Mouse (Mus musculus): ENCODE data around the gene Zfp511. TPM values are rescaled to one million over a fixed set of nuclear protein-coding genes. Genes with fewer than 3 reads are reported as not detected.

The Zfp511 gene
- polyA plus RNA-seq, 1 experiment from 2014 or later: 39.2 TPM

DNA sequence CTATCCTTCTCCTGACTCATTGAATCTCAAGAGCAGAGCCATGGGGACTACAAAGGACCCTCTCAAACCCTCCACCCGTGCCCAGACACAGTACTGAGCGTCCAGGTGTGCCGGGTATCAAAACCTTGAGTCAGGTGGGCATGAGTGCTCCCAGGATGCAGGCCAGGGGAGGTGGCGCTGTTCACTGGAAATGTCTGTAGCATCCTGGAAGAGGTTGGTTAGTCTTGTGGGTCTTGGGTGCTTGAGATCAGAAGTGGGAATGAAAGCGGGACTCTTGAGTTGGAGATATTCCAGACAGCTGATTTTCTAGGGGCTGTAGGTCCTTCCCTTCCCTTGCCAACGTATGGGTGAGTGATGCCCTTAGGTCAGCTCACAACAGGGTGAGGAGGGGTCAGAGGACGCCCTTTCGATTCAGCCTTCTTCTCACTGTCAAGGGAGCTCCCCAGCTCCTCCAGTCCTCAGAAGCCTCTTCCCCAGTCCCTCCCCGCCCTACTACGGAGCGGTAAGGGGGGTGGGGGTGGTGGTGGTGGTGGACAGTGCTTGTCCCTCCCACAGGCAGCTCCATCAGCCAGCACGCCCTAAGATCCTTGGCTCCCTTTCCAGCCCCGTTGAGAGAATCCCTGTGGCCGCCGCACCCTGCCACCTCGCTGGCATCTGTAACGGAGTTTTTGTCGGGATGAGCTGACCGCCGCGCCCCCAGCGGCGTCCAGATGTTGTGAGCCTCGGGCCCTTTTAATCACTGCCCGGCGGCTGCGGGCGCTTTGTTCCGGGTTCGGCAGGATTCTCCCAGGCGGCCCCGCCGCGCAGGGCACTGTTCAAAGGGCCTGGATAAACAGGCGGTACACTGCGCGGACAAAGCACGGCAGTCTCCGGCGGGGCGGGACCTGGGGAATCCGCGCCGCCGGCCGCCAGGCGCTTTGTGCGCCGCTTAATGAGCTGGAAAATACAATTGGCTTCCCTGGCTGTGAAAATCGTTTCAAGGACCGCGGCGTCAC is 21.5 kb downstream of the Zfp511 start:
- no peaks in the 10 kb centered on the region for H3K9me3 ChIP-seq
- peaks cover 49% of the 10 kb centered on the region for H3K4me1 ChIP-seq
- peak overlapping the region; percentile 89 for H3K27ac ChIP-seq (replicated peaks)
- 3% methylated on average over 53 of the region's 53 CpGs for WGBS
- H3K4me3 ChIP-seq: peak overlapping the region; percentile 66
- peak; percentile 86 for DNase-seq (ENCODE audit: low spot score)
- H3K36me3 ChIP-seq (replicated peaks): no peaks in the 10 kb centered on the region
- H3K27me3 ChIP-seq (replicated peaks; ENCODE audit: low read depth, poor library complexity, severe bottlenecking): peaks cover 100% of the 10 kb centered on the region

DNA sequence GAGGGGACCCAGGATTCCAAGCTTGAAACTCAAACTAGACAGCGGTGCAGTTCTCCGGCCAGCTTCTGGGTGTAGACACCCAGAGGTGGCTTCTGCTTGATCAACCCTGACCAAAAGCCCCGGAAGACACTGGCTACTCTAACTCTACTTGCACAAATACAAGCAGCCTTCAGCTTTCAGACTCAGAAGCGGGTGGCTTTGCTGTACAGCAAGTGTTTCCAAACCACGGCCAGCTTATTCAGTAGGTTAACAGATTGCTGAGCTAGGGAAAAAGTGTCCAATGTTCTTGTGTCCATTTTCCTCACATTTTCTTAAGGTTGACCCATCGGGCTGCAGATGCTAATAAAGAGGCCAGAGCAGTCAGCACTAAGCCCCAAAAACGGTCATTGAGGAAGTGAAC is 22.3 kb downstream of the Zfp511 start:
- peaks cover 53% of the 10 kb centered on the region for H3K4me1 ChIP-seq
- WGBS: 17% methylated on average over 7 of the region's 7 CpGs
- peak overlapping the region; percentile 66 for H3K4me3 ChIP-seq
- H3K9me3 ChIP-seq: no peaks in the 10 kb centered on the region
- H3K27ac ChIP-seq (replicated peaks): peak overlapping the region; percentile 89
- no peaks in the 10 kb centered on the region for H3K36me3 ChIP-seq (replicated peaks)
- peaks cover 100% of the 10 kb centered on the region for H3K27me3 ChIP-seq (replicated peaks; ENCODE audit: low read depth, poor library complexity, severe bottlenecking)
- DNase-seq (ENCODE audit: low spot score): no peak

GRCm38 (mm10) chr7:140059601-140060000 is 23.4 kb downstream of the Zfp511 start:
- Histone ChIP-seq H3K27me3 (replicated peaks; ENCODE audit: low read depth, poor library complexity, severe bottlenecking) (peaks cover 100% of the 10 kb centered on the region), H3K36me3 (replicated peaks) (no peaks in the 10 kb centered on the region), H3K4me3 (no peak overlapping the region), H3K4me1 (peaks cover 53% of the 10 kb centered on the region), H3K9me3 (no peaks in the 10 kb centered on the region), H3K27ac (replicated peaks) (no peak overlapping the region)
- DNase-seq (ENCODE audit: low spot score): no peak
- 19% methylated on average over 4 of the region's 4 CpGs for WGBS

DNA sequence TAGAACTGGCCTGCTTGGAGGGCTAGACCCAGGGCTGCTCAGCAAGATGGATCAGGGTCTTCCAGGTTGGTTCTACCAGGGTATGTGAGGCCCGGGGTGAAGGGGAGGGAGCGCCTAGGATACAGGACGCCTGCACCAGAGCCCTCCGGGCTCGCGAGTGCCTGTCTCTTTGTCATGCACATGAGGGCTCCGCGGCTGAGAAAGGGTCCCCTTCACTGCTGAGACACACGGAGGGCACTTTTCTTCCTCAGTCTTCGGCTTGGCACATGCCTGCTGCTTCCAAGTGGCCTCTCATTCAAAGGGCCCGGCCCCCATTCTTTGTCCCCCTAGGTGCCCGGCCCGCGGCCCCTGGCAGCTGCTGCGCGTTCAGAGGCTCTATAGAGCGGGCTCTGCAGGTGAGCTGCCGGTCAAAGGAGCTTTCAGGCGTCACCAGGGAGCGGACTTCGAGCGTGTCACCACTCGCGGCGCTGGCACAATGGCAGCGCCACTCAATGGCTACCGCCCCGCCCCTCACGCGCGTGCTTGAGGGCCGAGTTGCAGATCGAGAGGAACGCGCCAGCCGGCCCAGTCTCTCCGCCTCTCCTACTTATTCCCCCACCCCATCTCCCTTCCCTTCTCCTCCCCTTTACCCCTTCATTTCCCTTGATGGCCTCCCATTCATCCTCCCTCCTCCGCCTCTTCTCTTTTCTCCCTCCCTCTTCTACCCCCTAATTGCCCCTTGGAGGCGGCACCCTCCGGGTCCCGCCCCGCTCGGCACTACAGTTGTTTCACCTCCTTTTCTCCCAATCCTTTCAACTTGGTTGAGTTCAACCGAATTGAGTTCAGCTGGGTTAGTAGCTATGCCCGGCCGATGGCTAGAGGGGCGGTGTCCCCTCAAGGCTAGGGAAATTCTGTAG is 25.0 kb downstream of the Zfp511 start:
- peak; percentile 79 for DNase-seq (ENCODE audit: low spot score)
- Histone ChIP-seq H3K9me3 (no peaks in the 10 kb centered on the region), H3K4me3 (peak overlapping the region; percentile 58), H3K27me3 (replicated peaks; ENCODE audit: low read depth, poor library complexity, severe bottlenecking) (peaks cover 100% of the 10 kb centered on the region), H3K4me1 (peaks cover 53% of the 10 kb centered on the region), H3K27ac (replicated peaks) (peak overlapping the region; percentile 80), H3K36me3 (replicated peaks) (no peaks in the 10 kb centered on the region)
- WGBS: under 1% methylated on average over 47 of the region's 47 CpGs

DNA sequence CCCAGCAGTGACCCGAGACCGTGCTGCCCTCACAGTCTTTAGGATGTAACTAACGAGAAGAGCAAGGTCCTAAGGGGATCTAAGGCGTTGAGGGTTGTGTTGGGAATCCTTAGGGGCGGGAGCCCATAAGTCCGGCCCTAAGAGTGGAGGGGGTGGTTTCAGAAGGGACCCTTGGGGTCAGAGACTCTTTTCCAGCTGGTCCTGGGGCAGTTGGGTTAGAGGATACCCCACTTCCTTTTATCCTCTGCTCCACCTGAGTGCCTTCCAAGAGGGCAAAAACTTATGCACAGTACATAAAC is 25.6 kb downstream of the Zfp511 start:
- Histone ChIP-seq H3K4me1 (peaks cover 53% of the 10 kb centered on the region), H3K27me3 (replicated peaks; ENCODE audit: low read depth, poor library complexity, severe bottlenecking) (peaks cover 100% of the 10 kb centered on the region), H3K27ac (replicated peaks) (no peak overlapping the region; the same call in 1 of the 2 replicates), H3K4me3 (peak overlapping the region; percentile 58), H3K36me3 (replicated peaks) (no peaks in the 10 kb centered on the region), H3K9me3 (no peaks in the 10 kb centered on the region)
- no peak for DNase-seq (ENCODE audit: low spot score)
- WGBS: under 1% methylated on average over 6 of the region's 6 CpGs

DNA sequence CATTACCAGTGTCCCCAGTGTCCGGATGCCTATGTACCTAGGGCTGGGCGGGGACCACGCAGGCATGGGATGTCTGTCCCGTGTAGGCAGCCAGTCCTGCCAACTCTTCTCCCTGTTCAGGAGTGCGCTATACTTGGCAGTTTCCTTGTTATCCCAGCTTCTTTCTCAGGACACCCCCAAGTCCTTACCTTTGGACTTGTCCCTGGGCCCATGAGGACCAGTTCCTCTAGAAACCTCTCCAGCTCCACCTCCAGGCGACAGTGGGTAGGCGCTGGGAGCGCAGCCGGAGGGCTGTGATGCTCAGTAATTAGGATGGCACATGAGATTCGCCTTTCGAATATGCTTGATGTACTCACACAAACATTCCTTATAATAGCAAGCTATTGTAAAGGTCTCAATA is 26.1 kb downstream of the Zfp511 start:
- H3K4me1 ChIP-seq: peaks cover 50% of the 10 kb centered on the region
- no peak overlapping the region for H3K4me3 ChIP-seq
- H3K27ac ChIP-seq (replicated peaks): no peak overlapping the region
- WGBS: 9% methylated on average over 11 of the region's 11 CpGs
- DNase-seq (ENCODE audit: low spot score): peak; percentile 52
- no peaks in the 10 kb centered on the region for H3K36me3 ChIP-seq (replicated peaks)
- no peaks in the 10 kb centered on the region for H3K9me3 ChIP-seq
- H3K27me3 ChIP-seq (replicated peaks; ENCODE audit: low read depth, poor library complexity, severe bottlenecking): peaks cover 98% of the 10 kb centered on the region

DNA sequence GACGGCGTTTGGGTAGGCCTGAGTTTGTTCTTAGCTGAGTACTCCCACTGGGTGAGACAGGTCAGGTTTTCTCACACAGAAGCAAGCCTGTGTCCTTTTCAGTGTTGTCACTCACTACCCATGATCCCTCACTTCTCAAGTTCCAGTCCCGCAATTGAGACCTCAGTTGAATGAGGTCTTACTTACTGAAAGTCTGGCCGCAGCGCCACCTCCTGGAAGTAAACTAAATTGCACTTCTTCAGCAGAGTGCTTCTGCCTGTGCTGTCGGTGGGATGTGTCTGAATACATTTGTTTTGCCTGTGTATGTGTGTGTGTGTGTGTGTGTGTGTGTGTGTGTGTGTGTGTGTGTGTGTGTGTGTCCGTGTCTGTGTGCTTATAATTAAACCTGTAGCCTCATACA is 26.9 kb downstream of the Zfp511 start:
- 17% methylated on average over 7 of the region's 7 CpGs for WGBS
- H3K9me3 ChIP-seq: no peaks in the 10 kb centered on the region
- no peak overlapping the region for H3K27ac ChIP-seq (replicated peaks)
- no peaks in the 10 kb centered on the region for H3K36me3 ChIP-seq (replicated peaks)
- H3K4me3 ChIP-seq: no peak overlapping the region
- peak; percentile 76 for DNase-seq (ENCODE audit: low spot score)
- peaks cover 92% of the 10 kb centered on the region for H3K27me3 ChIP-seq (replicated peaks; ENCODE audit: low read depth, poor library complexity, severe bottlenecking)
- H3K4me1 ChIP-seq: peaks cover 42% of the 10 kb centered on the region

DNA sequence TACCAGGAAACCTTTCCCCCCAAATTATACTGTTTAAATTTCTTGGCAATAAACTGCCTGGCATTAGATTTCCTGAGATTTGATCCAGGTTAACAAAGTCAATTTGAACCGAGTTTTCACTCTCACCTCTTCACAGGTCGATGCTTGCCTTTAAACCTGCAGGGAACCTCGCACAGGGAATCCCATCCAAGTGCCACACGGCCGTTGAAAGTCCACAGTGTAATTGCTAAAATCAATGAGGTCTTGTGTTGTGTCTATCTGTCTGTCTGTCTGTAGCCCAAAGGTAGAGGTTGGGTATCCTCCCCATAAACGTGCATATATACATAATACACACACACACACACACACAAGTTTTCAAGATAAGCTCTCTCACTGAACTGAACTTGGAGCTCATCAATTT is 31.2 kb downstream of the Zfp511 start:
- H3K27ac ChIP-seq (replicated peaks): no peak overlapping the region
- H3K36me3 ChIP-seq (replicated peaks): no peaks in the 10 kb centered on the region
- H3K9me3 ChIP-seq: no peaks in the 10 kb centered on the region
- no peak overlapping the region for H3K4me3 ChIP-seq
- 69% methylated on average over 6 of the region's 6 CpGs for WGBS
- H3K27me3 ChIP-seq (replicated peaks; ENCODE audit: low read depth, poor library complexity, severe bottlenecking): peaks cover 88% of the 10 kb centered on the region
- DNase-seq (ENCODE audit: low spot score): no peak
- peaks cover 13% of the 10 kb centered on the region for H3K4me1 ChIP-seq

- H3K4me3 ChIP-seq: peak overlapping the region; percentile 52
- DNase-seq (ENCODE audit: low spot score): peak; percentile 53
- peaks cover 68% of the 10 kb centered on the region for H3K27me3 ChIP-seq (replicated peaks; ENCODE audit: low read depth, poor library complexity, severe bottlenecking)
- peaks cover 7% of the 10 kb centered on the region for H3K4me1 ChIP-seq
- H3K36me3 ChIP-seq (replicated peaks): no peaks in the 10 kb centered on the region
- WGBS: 30% methylated on average over 39 of the region's 39 CpGs
- no peaks in the 10 kb centered on the region for H3K9me3 ChIP-seq
- H3K27ac ChIP-seq (replicated peaks): peak overlapping the region; percentile 76
Measured at GRCm38 (mm10) chr7:140070042-140070711, 34.0 kb downstream of the Zfp511 start.

GRCm38 (mm10) chr7:140077698-140078097 is 41.5 kb downstream of the Zfp511 start:
- Histone ChIP-seq H3K4me3 (no peak overlapping the region), H3K4me1 (peaks cover 26% of the 10 kb centered on the region), H3K27ac (replicated peaks) (no peak overlapping the region), H3K36me3 (replicated peaks) (no peaks in the 10 kb centered on the region), H3K27me3 (replicated peaks; ENCODE audit: low read depth, poor library complexity, severe bottlenecking) (peaks cover 45% of the 10 kb centered on the region), H3K9me3 (no peaks in the 10 kb centered on the region)
- 79% methylated on average over 6 of the region's 6 CpGs for WGBS
- no peak for DNase-seq (ENCODE audit: low spot score)

- whole genome bisulfite sequencing: 9% methylated on average over 5 of the region's 5 CpGs
- H3K27me3 ChIP-seq (replicated peaks; ENCODE audit: low read depth, poor library complexity, severe bottlenecking): peaks cover 47% of the 10 kb centered on the region
Measured at GRCm38 (mm10) chr7:140078711-140079110, 42.5 kb downstream of the Zfp511 start.

DNA sequence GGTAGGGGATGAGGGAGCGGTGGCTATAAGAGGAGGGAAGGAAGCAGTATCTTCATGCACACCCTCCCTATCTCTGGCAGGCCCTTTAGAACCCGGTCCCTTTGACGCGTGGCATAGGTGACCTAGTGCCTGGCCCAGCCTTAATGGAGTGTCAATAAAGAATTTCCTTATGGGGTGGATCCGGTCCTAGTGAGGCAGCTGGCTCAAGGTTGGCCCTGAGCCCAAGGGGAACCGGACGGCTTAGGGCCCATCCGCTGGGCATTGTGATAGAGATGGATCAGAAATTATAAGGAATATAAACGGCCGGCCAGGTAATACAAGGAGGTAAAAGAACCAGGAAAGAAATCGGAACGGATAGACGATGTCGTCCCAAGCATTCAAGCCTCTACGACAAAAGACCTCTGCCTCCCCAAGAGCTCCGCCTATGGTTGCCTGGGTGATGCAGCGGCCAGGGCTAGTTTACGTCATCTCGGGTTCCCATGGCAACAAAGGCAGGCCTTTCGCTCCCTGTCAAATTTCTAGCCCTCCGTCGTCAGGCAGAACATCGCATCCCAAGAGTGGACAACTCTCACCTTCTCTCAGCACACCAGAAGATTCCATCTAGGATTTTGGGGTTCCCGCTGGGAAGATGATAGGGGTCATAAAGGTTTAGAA is 44.4 kb downstream of the Zfp511 start:
- WGBS: 4% methylated on average over 24 of the region's 24 CpGs
- peak overlapping the region; percentile 50 for H3K4me3 ChIP-seq
- H3K36me3 ChIP-seq (replicated peaks): no peaks in the 10 kb centered on the region
- peak overlapping the region; percentile 57; the same call in 1 of the 2 replicates for H3K27ac ChIP-seq (replicated peaks)
- peaks cover 30% of the 10 kb centered on the region for H3K4me1 ChIP-seq
- peaks cover 47% of the 10 kb centered on the region for H3K27me3 ChIP-seq (replicated peaks; ENCODE audit: low read depth, poor library complexity, severe bottlenecking)
- DNase-seq (ENCODE audit: low spot score): peak; percentile 88
- no peaks in the 10 kb centered on the region for H3K9me3 ChIP-seq

More at GRCm38 (mm10) chr7:140078711-140079110, 42.5 kb downstream of the Zfp511 start:
- no peak overlapping the region for H3K27ac ChIP-seq (replicated peaks)
- H3K9me3 ChIP-seq: no peaks in the 10 kb centered on the region
- peaks cover 30% of the 10 kb centered on the region for H3K4me1 ChIP-seq
- H3K4me3 ChIP-seq: no peak overlapping the region
- no peaks in the 10 kb centered on the region for H3K36me3 ChIP-seq (replicated peaks)
- peak; percentile 81 for DNase-seq (ENCODE audit: low spot score)
